Mouse (Mus musculus): Measurements from ENCODE around the gene Mgarp. TPM values are rescaled to one million over a fixed set of nuclear protein-coding genes. Genes with fewer than 3 reads are reported as not detected.

Gene Mgarp
- polyA plus RNA-seq (2012; rRNA removed) = 0.23 and 0.53 TPM in 2 replicates

GRCm38 (mm10) chr3:51396219-51397068, at the start of gene Mgarp:
Mgarp (minus strand) TSS chr3:51396738.

GRCm38 (mm10) chr3:51415098-51416072, 18.8 kb upstream of the Mgarp start, which contains the start of gene Naa15:
Naa15 (plus strand) TSS chr3:51415148.

GRCm38 (mm10) chr3:51408561-51409183, 12.1 kb upstream of the Mgarp start, which contains the start of gene Ndufc1:
Ndufc1 (minus strand) TSS chr3:51408988.

GRCm38 (mm10) chr3:51340552-51341267, 55.8 kb downstream of the Mgarp start, which contains the start of gene Elf2:
Elf2 (minus strand) TSS chr3:51340663.

Other genes starting within 250 kb of the Mgarp start
- 12.9 and 16.2 TPM in 2 replicates for gene Noct, start 172.3 kb downstream of the Mgarp start, polyA plus RNA-seq (2012; rRNA removed)
- 13.3 and 15.0 TPM in 2 replicates for gene Elf2, start 56.1 kb downstream of the Mgarp start, polyA plus RNA-seq (2012; rRNA removed)
- 107 and 126 TPM in 2 replicates for gene Ndufc1, start 12.2 kb upstream of the Mgarp start, polyA plus RNA-seq (2012; rRNA removed)
- gene Naa15, start 18.4 kb upstream of the Mgarp start, polyA plus RNA-seq (2012; rRNA removed) = 0.23 and 0.43 TPM in 2 replicates
- 2.1 and 2.2 TPM in 2 replicates for gene Rab33b, start 87.2 kb upstream of the Mgarp start, polyA plus RNA-seq (2012; rRNA removed)
- 2.8 and 4.4 TPM in 2 replicates for gene Setd7, start 164.1 kb upstream of the Mgarp start, polyA plus RNA-seq (2012; rRNA removed)

All from stomach, adult 2 months (tissue).